Mouse (Mus musculus): ENCODE measurements around the gene Ccnl1.

DNA sequence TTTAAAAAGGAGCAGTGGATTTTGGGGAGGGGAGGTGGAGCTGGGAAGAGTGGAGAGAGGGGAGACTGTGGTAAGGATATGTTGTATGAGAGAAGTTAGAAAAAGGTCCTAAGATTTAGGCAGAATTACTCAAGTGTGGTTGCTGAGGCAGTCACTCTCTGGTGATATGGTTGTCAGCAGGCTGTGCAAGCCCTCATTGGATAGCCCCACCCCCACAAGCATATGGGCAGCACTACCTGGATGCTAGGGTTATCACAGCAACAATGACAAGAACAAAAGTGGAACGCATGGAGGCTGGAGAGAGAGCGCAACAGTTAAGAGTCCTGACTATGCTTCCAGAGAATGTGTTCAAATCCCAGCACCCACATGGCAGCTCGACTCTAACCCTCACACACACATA, 13.3 kb downstream of the Ccnl1 start:
- TF ChIP-seq POLR2A (IDR thresholded peaks at IDR 0.05; ENCODE audit: insufficient read depth, low read length) = no peak
- no peak for TF ChIP-seq CTCF (IDR thresholded peaks at IDR 0.05; ENCODE audit: low read depth, low read length)
